Mouse (Mus musculus) E14TG2a.4 (cell line): ENCODE results near the gene Mctp2.
A peak's percentile ranks its signal among the peaks of the same experiment; 100 is the strongest.

Source experiments
- H3K27me3 ChIP-seq: 2 replicates; pipeline ENCODE4 v1.6.1; 2014; ENCODE audit warnings: low read length, control low read depth; ENCODE audit not compliant: insufficient read depth
- H3K36me3 ChIP-seq: 2 replicates; pipeline ENCODE4 v1.6.1; 2014; ENCODE audit warnings: low read length, control low read depth; ENCODE audit not compliant: insufficient read depth
- H3K4me1 ChIP-seq: replicated peaks from 2 replicates; pipeline ENCODE4 v1.6.1; 2014; ENCODE audit warnings: low read depth, low read length, control low read depth
- H3K4me3 ChIP-seq: replicated peaks from 2 replicates; pipeline ENCODE4 v1.5.1; 2014; ENCODE audit warnings: mild to moderate bottlenecking, low read length
- H3K9me3 ChIP-seq: 2 replicates; pipeline ENCODE4 v1.6.1; 2014; ENCODE audit warnings: low read length, control low read depth
- CTCF ChIP-seq: conservative IDR thresholded peaks from 2 replicates; pipeline ENCODE4 v1.5.1; 2014; ENCODE audit warnings: low read length
- NANOG ChIP-seq: IDR thresholded peaks from 2 replicates; pipeline ENCODE4 v1.6.1; 2014; ENCODE audit warnings: borderline replicate concordance, low read length, mixed read lengths
- POU5F1 ChIP-seq: IDR thresholded peaks from 2 replicates; pipeline ENCODE4 v1.6.1; 2014; ENCODE audit warnings: low read length, borderline replicate concordance

Gene Mctp2

DNA sequence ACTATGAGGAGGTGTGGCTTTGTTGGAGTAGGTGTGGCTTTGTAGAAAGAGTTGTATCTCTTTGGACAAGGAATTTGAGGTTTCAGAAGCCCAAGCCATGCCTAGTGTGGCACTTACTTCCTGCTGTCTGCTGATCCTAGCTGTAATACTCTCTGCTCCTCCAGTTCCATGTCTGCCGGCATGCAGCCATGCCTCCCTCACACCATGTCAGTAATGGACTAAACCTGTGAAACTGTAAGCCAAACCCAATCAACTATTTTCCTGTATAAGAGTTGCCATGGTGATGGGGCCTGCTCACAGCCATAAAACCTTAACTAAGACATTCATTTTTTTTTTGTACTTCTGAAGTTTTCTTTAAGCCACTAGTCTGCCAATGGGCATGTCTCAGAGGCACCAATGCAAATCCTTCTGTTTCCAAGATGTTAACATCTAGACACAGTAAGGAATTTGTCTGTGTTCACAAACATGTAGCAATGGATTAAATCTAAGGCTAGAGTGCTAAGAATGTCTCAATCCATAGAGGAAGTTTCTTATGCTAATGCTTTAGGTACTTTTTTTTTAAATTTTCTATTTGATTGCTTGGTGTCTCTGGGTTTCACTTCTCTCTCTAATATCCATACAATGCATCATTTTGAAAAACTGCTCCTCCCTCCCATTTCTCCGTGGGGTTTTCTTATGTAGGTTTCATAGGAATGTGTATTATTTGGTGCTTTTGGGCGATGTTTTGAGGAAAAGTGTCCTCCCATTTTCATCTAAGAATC, 197.6 kb downstream of the Mctp2 start:
- Histone ChIP-seq H3K4me3 (no peak overlapping the region), H3K27me3 (no peaks in the 10 kb centered on the region), H3K9me3 (no peaks in the 10 kb centered on the region), H3K36me3 (no peaks in the 10 kb centered on the region), H3K4me1 (peaks cover 14% of the 10 kb centered on the region)
- TF ChIP-seq NANOG (no peak), POU5F1 (no peak), CTCF (no peak)

DNA sequence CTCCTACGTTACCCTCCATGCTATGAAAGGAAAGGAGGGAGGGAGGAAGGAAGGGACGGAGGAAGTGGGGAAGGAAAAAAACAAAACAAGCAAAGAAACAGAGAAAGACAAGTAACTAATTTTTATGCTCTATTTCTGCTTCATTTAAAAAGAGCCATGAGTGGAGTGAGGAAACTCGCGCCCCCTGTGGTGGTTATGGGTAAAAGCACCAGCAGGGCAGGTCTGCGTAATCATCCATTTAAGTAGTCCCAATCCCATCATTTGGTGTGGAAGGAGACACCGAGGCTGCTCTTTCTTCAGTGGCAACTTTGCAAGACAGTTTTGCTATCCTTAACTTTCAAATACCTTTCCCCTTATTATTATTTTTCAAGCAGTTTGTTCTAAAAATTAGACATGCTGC, 202.2 kb downstream of the Mctp2 start:
- no peaks in the 10 kb centered on the region for H3K9me3 ChIP-seq
- no peak overlapping the region for H3K4me3 ChIP-seq
- no peaks in the 10 kb centered on the region for H3K4me1 ChIP-seq
- H3K36me3 ChIP-seq, result no peaks in the 10 kb centered on the region
- TF ChIP-seq POU5F1 (no peak), CTCF (peak; percentile 57)
- H3K27me3 ChIP-seq, result no peaks in the 10 kb centered on the region

DNA sequence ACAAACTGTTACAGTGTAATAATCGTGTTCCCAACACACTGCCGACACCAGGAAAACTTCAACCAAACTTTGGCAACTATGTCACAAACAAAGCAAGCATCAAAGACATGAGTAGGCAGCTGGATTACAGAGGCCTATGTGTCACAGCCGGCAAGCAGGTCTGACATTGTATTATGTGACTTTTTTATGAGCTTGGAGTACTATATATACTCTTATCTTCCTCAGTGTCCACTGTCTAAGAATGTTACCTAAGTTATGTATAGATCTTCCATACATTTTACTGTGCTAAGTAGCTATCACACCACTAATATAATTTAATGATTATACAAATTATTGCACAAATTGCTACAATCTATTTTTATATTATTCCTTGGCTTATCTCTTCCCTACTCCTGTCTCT, 202.8 kb downstream of the Mctp2 start:
- Histone ChIP-seq H3K4me3 (no peak overlapping the region), H3K4me1 (no peaks in the 10 kb centered on the region), H3K9me3 (no peaks in the 10 kb centered on the region), H3K36me3 (no peaks in the 10 kb centered on the region), H3K27me3 (no peaks in the 10 kb centered on the region)
- no peak for TF ChIP-seq CTCF
- no peak for TF ChIP-seq POU5F1
- no peak for TF ChIP-seq NANOG

DNA sequence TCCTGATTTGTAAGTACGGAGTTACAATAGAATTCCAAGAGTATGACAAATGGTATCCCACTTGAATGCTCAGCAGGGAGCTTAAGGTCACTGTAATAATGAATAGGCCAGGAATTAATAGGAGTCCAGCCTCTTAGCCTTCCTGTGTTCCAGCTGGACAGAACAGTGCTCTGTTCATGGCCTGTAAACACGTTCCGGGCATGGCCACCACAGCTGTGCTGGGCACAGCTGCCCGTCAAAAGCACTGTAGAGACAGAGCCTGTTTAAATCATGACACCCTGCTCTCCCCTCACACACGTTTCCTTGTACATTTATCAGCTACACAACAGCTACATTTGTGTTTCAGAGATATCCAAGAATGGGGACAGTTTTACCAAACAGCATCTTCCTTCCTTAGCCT, 205.7 kb downstream of the Mctp2 start:
- Histone ChIP-seq H3K4me1 (no peaks in the 10 kb centered on the region), H3K4me3 (no peak overlapping the region), H3K27me3 (no peaks in the 10 kb centered on the region), H3K9me3 (no peaks in the 10 kb centered on the region), H3K36me3 (no peaks in the 10 kb centered on the region)
- TF ChIP-seq POU5F1 (no peak), CTCF (no peak), NANOG (no peak)

DNA sequence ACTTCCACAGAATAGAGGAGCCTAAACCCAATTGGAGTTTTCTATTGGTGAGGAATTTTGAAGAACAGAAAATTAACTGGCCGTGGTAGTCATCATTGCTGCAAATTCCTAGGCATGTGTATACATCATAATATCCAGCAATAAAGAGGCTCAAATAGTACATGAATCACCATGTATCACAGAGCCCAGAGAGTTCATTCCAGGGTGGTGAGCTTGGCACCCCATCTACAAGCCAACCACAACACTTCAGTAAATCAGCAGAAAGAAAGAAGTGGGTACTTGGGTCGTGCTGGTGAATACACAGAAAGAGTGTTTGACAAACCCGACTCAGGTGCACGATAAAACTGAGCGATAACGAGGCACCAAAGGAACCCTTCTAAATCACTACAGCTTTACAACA, 207.8 kb downstream of the Mctp2 start:
- Histone ChIP-seq H3K4me1 (no peaks in the 10 kb centered on the region), H3K4me3 (no peak overlapping the region), H3K27me3 (no peaks in the 10 kb centered on the region), H3K9me3 (no peaks in the 10 kb centered on the region), H3K36me3 (no peaks in the 10 kb centered on the region)
- TF ChIP-seq NANOG (no peak), POU5F1 (no peak), CTCF (no peak)

DNA sequence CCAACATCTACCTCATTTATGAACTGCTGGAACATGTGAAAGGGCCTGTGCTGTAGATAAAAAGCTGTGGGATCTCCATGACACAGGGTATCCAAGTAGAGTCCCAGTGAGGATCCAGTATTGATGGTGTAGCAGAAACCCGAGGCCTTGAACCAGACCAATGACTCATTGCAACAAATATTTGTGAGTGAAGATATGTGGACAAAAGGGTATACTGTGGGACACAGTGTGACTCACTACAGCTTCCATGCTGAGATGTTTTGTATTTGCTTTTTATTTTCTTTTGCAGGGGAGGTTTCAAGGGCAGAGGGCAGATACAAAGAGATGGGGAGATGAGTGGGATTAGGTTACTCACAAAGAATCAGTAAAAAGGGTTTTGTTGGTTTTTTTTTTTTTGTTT, 209.4 kb downstream of the Mctp2 start:
- H3K9me3 ChIP-seq, result no peaks in the 10 kb centered on the region
- no peaks in the 10 kb centered on the region for H3K27me3 ChIP-seq
- no peaks in the 10 kb centered on the region for H3K4me1 ChIP-seq
- H3K36me3 ChIP-seq, result no peaks in the 10 kb centered on the region
- TF ChIP-seq POU5F1 (no peak), NANOG (no peak), CTCF (no peak)
- no peak overlapping the region for H3K4me3 ChIP-seq

DNA sequence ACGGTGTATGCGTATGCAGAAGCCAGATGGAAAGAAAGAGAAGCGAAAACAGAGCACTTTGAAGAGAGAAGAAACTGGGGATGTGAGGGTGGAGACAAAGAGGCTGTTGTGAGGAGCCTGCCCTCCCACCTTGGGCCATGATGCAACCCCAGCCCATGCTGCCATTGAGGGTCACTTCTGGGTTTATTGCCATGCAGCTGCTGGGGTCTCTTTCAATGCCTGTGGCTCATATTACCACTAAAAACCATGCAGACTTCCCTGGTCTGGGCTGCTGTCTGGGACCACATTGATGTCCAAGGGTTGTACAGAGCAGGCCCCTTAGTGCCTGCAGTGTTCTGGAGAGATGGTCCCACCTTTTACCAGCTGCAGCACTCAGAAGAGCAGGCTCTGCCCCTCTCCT, 210.0 kb downstream of the Mctp2 start:
- no peaks in the 10 kb centered on the region for H3K27me3 ChIP-seq
- H3K4me3 ChIP-seq, result no peak overlapping the region
- no peaks in the 10 kb centered on the region for H3K4me1 ChIP-seq
- H3K36me3 ChIP-seq, result no peaks in the 10 kb centered on the region
- TF ChIP-seq POU5F1 (no peak), NANOG (no peak), CTCF (no peak)
- H3K9me3 ChIP-seq, result no peaks in the 10 kb centered on the region

DNA sequence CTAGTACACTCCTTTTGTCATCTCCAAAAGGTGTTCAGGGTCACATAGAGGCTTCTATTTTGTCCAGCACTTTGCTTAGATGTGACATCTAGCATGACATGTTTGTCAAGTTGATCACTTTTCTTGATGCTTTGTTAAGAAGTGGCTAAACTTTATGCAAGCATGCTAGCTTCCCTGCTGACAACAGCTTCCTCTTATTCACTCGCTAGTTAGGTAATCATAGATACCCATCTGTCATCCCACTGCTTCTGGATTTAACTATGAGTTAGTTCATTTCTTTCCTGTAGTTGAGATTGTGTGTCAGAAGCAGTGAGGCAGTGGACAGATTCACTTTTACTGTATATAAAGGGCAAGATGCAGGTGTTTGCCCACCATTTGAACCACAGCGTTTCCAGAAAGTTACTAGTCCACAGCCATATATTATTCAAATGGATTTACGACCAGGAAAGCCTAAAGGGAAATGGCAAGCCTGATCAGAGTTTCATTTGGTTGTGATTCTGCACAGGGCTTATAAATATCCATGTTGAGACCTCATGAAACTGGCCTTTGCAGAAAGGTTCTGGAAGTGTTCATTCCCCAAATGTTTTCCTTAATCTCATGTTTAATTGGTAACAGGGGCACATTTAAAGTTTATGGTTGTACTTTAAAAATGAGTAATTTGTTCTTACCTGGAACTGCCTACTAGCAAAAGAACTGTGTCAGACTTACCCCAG, 216.8 kb downstream of the Mctp2 start:
- no peak overlapping the region for H3K4me3 ChIP-seq
- H3K9me3 ChIP-seq, result no peaks in the 10 kb centered on the region
- no peaks in the 10 kb centered on the region for H3K4me1 ChIP-seq
- H3K27me3 ChIP-seq, result no peaks in the 10 kb centered on the region
- no peaks in the 10 kb centered on the region for H3K36me3 ChIP-seq
- TF ChIP-seq POU5F1 (no peak), NANOG (no peak), CTCF (no peak)

DNA sequence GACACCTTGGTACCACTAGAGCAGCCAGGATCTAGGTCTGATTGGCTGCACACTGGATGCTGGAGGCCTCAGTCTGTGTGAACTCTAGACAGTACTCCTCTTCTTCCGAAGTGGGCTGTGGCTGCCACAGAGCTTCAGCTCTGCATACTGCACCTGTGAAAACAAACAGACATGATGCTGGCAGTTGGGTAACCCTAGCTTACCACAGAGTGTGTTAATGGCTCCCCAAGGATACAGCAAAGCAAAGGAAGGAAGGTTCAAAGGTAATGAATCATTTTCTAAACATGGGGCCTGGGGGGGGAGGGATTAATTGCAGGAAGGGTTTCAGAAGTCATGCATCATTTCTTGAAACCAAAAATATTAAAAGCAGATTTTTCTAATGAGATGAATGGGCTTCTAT, 225.7 kb downstream of the Mctp2 start:
- TF ChIP-seq POU5F1 (no peak), NANOG (no peak), CTCF (no peak)

More for the DNA sequence above, 225.7 kb downstream of the Mctp2 start:
- Histone ChIP-seq H3K9me3 (no peaks in the 10 kb centered on the region), H3K4me1 (peaks cover 5% of the 10 kb centered on the region; the same call in 1 of the 2 replicates), H3K27me3 (no peaks in the 10 kb centered on the region), H3K4me3 (no peak overlapping the region), H3K36me3 (peaks cover 6% of the 10 kb centered on the region)
